Mouse (Mus musculus) stomach, embryonic 14.5 days (tissue): ENCODE measurements around the gene Hbq1b. TPM values are rescaled to one million over a fixed set of nuclear protein-coding genes. Genes with fewer than 3 reads are reported as not detected.

Source experiments
- ATAC-seq: fragments of 200-750 bp; cut with Nextera tagmentation; 2 replicates; pipeline ENCODE4 v1.8.0; 2017; ENCODE audit warnings: low read depth, moderate TSS enrichment; ENCODE audit not compliant: insufficient number of reproducible peaks, insufficient read depth, low FRiP score
- H3K27ac ChIP-seq: fragments of 300-500 bp; sonication (generic); 2 replicates; pipeline ENCODE4 v1.5.1; 2014; ENCODE audit warnings: mild to moderate bottlenecking, low read length, moderate library complexity, mixed read lengths
- H3K27me3 ChIP-seq: fragments of 300-500 bp; sonication (generic); 2 replicates; pipeline ENCODE4 v1.6.1; 2014; ENCODE audit warnings: low read length, control low read depth, mixed read lengths; ENCODE audit not compliant: control insufficient read depth, insufficient read depth
- H3K36me3 ChIP-seq: fragments of 300-500 bp; sonication (generic); 2 replicates; pipeline ENCODE4 v1.6.1; 2014; ENCODE audit warnings: mild to moderate bottlenecking, control low read depth, low read length, moderate library complexity, mixed read lengths; ENCODE audit not compliant: control insufficient read depth, insufficient read depth
- H3K4me1 ChIP-seq: fragments of 300-500 bp; sonication (generic); 2 replicates; pipeline ENCODE4 v1.6.1; 2014; ENCODE audit warnings: low read length, control low read depth, mixed read lengths; ENCODE audit not compliant: control insufficient read depth, insufficient read depth
- H3K4me2 ChIP-seq: fragments of 300-500 bp; sonication (generic); replicated peaks from 2 replicates; pipeline ENCODE4 v1.6.1; 2014; ENCODE audit warnings: low read depth, low read length, control low read depth
- H3K4me3 ChIP-seq: fragments of 300-500 bp; sonication (generic); 2 replicates; pipeline ENCODE4 v1.5.1; 2014; ENCODE audit warnings: low read depth, low read length, control low read depth
- H3K9ac ChIP-seq: fragments of 300-500 bp; sonication (generic); replicated peaks from 2 replicates; pipeline ENCODE4 v1.6.1; 2014; ENCODE audit warnings: low read depth, mild to moderate bottlenecking, control low read depth, low read length, moderate library complexity, mixed read lengths
- H3K9me3 ChIP-seq: fragments of 300-500 bp; sonication (generic); 2 replicates; pipeline ENCODE4 v1.6.1; 2016; ENCODE audit warnings: low read depth, low read length, control low read depth; ENCODE audit not compliant: control insufficient read depth
- WGBS: fragments of 180-500 bp; shearing (Covaris S2); extraction: QIAGEN DNeasy Blood & Tissue Kit; methylation state at CpG from one replicate; pipeline ENCODE4 v1.1.7; 2014; 5-methylcytosine and 5-hydroxymethylcytosine counted together
- polyA plus RNA-seq: library from polyadenylated mRNA; unstranded; fragments of >200 nt; fragmentation: Nextera tagmentation; extraction: Ambion mirVana; gene quantifications from 2 replicates; pipeline ENCODE4 v1.2.1, GENCODE M21; 2014

Gene Hbq1b
- polyA plus RNA-seq, 1 experiment from 2014 or later: 0.71 TPM

GRCm38 (mm10) chr11:32265117-32265738 lies 21.5 kb upstream of the Hbq1b start:
- Histone ChIP-seq H3K4me1 (peaks cover 8% of the 10 kb centered on the region; the same call in 1 of the 2 replicates), H3K4me3 (no peak overlapping the region), H3K27ac (no peak overlapping the region), H3K36me3 (peaks cover 3% of the 10 kb centered on the region; the same call in 1 of the 2 replicates), H3K4me2 (no peak overlapping the region), H3K9me3 (no peaks in the 10 kb centered on the region), H3K27me3 (no peaks in the 10 kb centered on the region), H3K9ac (no peak overlapping the region)
- ATAC-seq: no peak
- WGBS: 91% methylated on average over 3 of the region's 3 CpGs

- H3K9ac ChIP-seq: no peak overlapping the region
- no peak overlapping the region for H3K4me2 ChIP-seq
- no peak overlapping the region for H3K4me3 ChIP-seq
- peaks cover 8% of the 10 kb centered on the region; the same call in 1 of the 2 replicates for H3K4me1 ChIP-seq
- H3K9me3 ChIP-seq: no peaks in the 10 kb centered on the region
- WGBS: 96% methylated on average over 6 of the region's 6 CpGs
- H3K27me3 ChIP-seq: no peaks in the 10 kb centered on the region
- no peak for ATAC-seq
- no peaks in the 10 kb centered on the region; the same call in 1 of the 2 replicates for H3K36me3 ChIP-seq
- no peak overlapping the region for H3K27ac ChIP-seq
These were observed 20.6 kb upstream of the Hbq1b start for GRCm38 (mm10) chr11:32266194-32266593.

DNA sequence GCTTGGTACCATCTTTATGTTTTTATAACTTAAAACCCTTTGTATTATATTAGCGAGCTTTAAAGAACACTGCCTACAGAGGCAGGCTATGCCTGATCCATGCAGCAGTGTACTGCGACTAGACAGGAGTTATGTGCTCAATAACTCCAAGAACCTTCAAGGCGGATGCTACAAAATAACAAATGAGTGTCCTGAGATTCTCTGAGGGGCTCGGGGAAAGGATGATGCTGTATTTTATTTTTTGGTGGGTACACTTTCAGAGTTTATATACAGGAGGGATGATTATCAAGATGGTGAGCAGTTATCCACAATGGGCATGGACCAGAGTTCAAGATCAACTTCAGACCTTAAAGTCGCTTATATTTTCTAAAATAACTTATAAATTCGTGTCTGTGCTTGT lies 20.0 kb upstream of the Hbq1b start:
- peaks cover 8% of the 10 kb centered on the region; the same call in 1 of the 2 replicates for H3K4me1 ChIP-seq
- H3K4me2 ChIP-seq: peak overlapping the region; percentile 59
- 14% methylated on average over 6 of the region's 6 CpGs for WGBS
- peak overlapping the region; percentile 95 for H3K27ac ChIP-seq
- H3K36me3 ChIP-seq: no peaks in the 10 kb centered on the region; the same call in 1 of the 2 replicates
- ATAC-seq: no peak
- peak overlapping the region; percentile 96 for H3K9ac ChIP-seq
- H3K27me3 ChIP-seq: no peaks in the 10 kb centered on the region
- peak overlapping the region; percentile 92 for H3K4me3 ChIP-seq
- no peaks in the 10 kb centered on the region for H3K9me3 ChIP-seq

DNA sequence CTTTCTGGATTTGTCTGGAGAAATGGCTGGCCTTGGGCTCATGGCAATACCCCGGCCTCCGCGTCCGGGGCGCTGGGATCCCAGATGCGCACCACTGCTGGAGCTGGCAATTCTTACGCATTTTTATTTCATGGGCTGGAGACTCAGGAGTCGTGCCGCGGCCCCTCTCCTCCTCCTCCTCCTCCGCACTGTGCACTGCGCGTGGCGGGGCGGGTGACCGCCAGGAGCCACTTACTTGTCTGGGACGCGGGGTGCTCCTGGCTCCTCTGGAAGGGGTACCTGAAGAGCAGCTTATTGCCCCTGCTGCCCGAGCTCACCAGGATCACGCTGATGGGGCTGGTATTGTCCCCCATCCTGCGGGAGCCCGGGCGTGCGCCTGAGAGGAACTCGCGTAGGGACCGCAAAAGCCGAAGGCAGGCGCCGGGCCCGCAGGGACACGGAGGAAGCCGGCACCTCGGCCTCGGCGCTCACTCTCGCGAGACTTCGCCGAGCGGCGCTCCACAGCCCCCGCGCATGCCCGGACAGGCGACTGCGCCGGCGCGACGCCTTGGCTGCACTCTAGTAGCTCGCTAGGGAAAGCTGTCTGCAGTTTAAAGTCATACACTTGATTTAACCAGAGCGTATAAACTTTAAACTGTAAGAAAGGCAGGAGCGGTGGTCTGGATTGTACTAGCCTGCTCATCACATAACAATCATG lies 19.4 kb upstream of the Hbq1b start, which contains the start of gene Nprl3:
Nprl3 (minus strand) TSS at position 520 of the 697 bp plus-strand sequence.
- WGBS: under 1% methylated on average over 54 of the region's 54 CpGs

GRCm38 (mm10) chr11:32267964-32268363 lies 18.8 kb upstream of the Hbq1b start:
- no peak for ATAC-seq
- Histone ChIP-seq H3K4me1 (peaks cover 5% of the 10 kb centered on the region; the same call in 1 of the 2 replicates), H3K4me2 (peak overlapping the region; percentile 59), H3K9me3 (no peaks in the 10 kb centered on the region), H3K27me3 (no peaks in the 10 kb centered on the region), H3K36me3 (no peaks in the 10 kb centered on the region), H3K4me3 (peak overlapping the region; percentile 92), H3K27ac (peak overlapping the region; percentile 49; the same call in 1 of the 2 replicates), H3K9ac (peak overlapping the region; percentile 96)
- whole genome bisulfite sequencing: 23% methylated on average over 5 of the region's 5 CpGs

More for the DNA sequence above, 19.4 kb upstream of the Hbq1b start, which contains the start of gene Nprl3:
- Histone ChIP-seq H3K27me3 (no peaks in the 10 kb centered on the region), H3K4me2 (peak within 1 kb of the TSS; percentile 59), H3K9ac (peak within 1 kb of the TSS; percentile 96), H3K36me3 (no peaks in the 10 kb centered on the region; the same call in 1 of the 2 replicates), H3K9me3 (no peaks in the 10 kb centered on the region), H3K4me1 (peaks cover 8% of the 10 kb centered on the region; the same call in 1 of the 2 replicates), H3K4me3 (peak within 1 kb of the TSS; percentile 92), H3K27ac (peak within 1 kb of the TSS; percentile 95)
- ATAC-seq: peak; percentile 99

- H3K4me2 ChIP-seq: no peak overlapping the region
- no peak overlapping the region for H3K4me3 ChIP-seq
- WGBS: 77% methylated on average over 5 of the region's 5 CpGs
- H3K9ac ChIP-seq: no peak overlapping the region
- H3K4me1 ChIP-seq: peaks cover 5% of the 10 kb centered on the region; the same call in 1 of the 2 replicates
- no peak overlapping the region for H3K27ac ChIP-seq
- H3K36me3 ChIP-seq: no peaks in the 10 kb centered on the region
- no peaks in the 10 kb centered on the region for H3K9me3 ChIP-seq
- H3K27me3 ChIP-seq: no peaks in the 10 kb centered on the region
- peak; percentile 59; the same call in 1 of the 2 replicates for ATAC-seq
These were observed 17.8 kb upstream of the Hbq1b start for GRCm38 (mm10) chr11:32268952-32269351.

DNA sequence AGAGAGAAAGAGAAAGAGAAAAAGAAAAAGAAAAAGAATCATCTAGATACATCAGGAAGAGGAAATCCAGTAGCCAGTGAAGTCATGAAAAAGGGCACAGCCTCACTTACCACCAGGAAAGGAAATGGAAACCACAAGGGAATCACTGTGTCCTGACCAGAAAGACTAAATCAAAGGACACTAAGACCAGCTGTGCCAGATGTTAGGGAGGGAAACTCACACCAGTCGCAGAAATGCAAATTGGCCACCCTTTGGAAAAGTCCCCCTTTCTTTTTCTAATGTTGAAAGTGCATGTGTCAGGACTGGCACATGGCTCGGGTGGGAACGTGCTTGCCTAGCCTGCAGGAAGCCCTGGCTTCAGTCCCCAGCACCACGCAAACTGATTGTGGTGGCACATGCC lies 15.6 kb upstream of the Hbq1b start:
- no peak overlapping the region for H3K9ac ChIP-seq
- H3K4me3 ChIP-seq: no peak overlapping the region
- 0 out of 2 replicates have a peak, but pooled peaks cover 3% of the 10 kb centered on the region for H3K27me3 ChIP-seq
- no peak for ATAC-seq
- H3K4me2 ChIP-seq: no peak overlapping the region
- 39% methylated on average over 4 of the region's 4 CpGs for WGBS
- H3K27ac ChIP-seq: no peak overlapping the region
- H3K9me3 ChIP-seq: no peaks in the 10 kb centered on the region
- peaks cover 5% of the 10 kb centered on the region; the same call in 1 of the 2 replicates for H3K4me1 ChIP-seq
- no peaks in the 10 kb centered on the region for H3K36me3 ChIP-seq

DNA sequence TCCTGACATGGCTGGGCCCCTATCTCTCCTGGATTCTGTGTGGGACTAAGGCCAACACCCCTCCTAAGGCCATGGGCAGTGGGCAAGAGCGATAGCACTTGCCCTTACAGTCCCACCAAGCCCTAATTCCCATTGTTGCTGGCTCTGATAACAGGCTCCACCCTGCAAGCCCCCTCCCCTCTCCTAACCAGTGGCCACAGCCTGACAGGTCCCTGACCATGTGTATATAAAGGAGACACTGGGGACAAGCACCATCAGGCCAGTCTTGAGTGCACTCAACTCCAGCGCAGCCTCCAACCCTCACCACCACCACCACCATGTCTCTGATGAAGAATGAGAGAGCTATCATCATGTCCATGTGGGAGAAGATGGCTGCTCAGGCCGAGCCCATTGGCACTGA lies 10.4 kb upstream of the Hbq1b start, which contains the start of gene Hba-x:
Hba-x (plus strand) TSS at position 54 of the 400 bp plus-strand sequence.
- Histone ChIP-seq H3K4me2 (no peak within 1 kb of the TSS), H3K4me3 (no peak within 1 kb of the TSS), H3K4me1 (no peaks in the 10 kb centered on the region), H3K9ac (no peak within 1 kb of the TSS), H3K27ac (no peak within 1 kb of the TSS), H3K27me3 (0 out of 2 replicates have a peak, but pooled peaks cover 3% of the 10 kb centered on the region), H3K9me3 (no peaks in the 10 kb centered on the region), H3K36me3 (no peaks in the 10 kb centered on the region)
- ATAC-seq: no peak
- 74% methylated on average over 3 of the region's 3 CpGs for WGBS
